Mouse (Mus musculus) activated CD4-positive, CD25-positive, alpha-beta regulatory T cell, adult 4 months (primary cell): ENCODE data around the gene Nckap1l. TPM values are rescaled to one million over a fixed set of nuclear protein-coding genes. Genes with fewer than 3 reads are reported as not detected.
"Not testable (repeated sequence)": the region's sequence is repeated elsewhere in the genome, so short reads cannot be mapped to it uniquely, and the experiment has no call there.

Experiments used
- ATAC-seq: one replicate; pipeline ENCODE4 v1.8.0; 2017
- polyA plus RNA-seq, 2 experiments: library from polyadenylated mRNA; unstranded; fragments of 100-300 nt; shearing (Covaris generic); gene quantifications; one replicate each; pipeline ENCODE4 v1.2.1; 2017

The Nckap1l gene
- polyA plus RNA-seq, result 10 to 100 TPM; 65.6 to 80.2 TPM

DNA sequence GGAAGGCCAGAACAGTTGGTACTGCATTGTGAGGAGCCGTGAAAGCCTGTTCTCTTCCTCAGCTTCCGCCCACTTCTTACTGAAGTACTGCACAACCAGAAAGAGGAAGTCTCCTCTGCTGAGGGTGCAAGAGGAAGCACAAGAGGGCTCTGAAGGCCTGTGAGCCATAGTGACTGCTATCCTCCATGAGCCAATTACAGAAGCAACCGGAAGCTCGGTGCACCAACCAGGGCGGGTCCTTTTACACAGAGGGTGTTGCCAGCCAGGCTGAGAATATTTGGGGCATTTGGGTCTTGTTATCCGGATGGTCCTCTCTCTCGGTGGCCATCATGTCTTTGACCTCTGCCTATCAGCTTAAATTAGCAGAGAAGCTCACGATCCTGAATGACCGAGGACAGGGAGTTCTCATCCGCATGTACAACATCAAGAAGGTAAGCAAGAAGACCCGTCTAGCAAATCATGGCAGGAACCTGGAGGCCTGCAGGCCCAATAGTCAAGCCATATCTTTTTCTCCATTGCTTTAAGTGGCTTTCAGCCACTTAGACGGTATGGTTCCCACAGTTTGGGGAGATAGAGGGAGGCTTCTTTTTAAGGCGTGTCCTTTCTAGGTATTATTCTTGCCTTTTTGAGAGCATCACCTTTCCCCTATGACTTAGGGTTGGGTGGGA lies at the start of gene Nckap1l:
Gene Nckap1l, plus strand, starts transcription at position 244 of the 668 bp plus-strand sequence.
- ATAC-seq, result peak; percentile 100

DNA sequence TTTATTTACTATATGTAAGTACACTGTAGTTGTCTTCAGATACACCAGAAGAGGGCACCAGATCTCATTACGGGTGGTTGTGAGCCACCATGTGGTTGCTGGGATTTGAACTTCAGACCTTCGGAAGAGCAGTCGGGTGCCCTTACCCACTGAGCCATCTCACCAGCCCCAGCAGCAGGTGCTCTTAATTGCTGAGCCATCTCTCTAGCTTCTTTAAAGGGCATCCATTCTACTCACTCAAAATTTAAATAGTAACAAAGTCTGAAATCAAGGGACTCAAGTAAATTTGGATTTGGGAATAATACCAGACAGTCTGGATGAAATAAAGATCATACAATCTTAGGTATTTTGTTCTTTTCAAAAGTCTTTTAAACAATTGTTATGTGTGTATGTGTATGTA lies 48.0 kb upstream of the Nckap1l start:
- not testable (repeated sequence) for ATAC-seq

DNA sequence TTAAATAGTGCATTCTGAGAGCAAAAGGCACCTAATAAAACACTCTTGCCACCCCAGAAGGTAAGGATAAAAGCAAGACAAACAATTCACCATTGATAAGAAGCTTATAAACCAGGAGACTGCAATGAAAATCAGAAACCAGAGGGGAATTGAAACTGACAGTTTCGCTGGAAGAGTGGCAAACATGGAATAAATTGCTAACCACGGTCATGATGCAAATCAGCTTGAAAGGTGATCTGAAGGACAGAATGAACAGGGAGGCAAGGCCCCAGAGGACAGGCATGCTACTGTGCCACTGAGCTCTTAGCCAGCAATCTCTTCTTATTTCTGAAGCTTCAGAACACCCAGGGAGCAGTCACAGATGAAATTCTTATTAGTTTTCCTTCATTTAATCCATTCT lies 26.6 kb upstream of the Nckap1l start:
- no peak for ATAC-seq

DNA sequence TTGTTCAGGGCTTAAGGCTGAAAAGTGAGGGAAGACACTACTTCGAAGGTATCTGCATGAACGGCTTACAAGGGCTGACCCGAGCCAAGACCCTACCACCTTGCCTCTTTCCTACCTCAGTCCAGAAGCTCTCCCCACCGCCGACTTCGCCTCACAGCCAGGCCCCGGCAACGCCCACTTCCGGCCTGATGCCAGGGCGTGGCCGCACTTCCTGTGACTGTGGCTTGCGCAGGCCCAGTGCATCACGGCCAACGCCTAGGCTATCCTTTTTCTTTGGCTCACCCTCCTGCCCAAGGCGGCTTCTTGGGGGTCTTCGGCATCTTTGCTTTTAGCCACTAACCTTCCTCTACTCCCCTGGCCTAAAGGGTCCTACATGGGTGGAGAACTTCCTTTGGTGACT lies 23.4 kb upstream of the Nckap1l start, which contains the start of gene Gtsf1:
Gene Gtsf1, minus strand, starts transcription at position 230 of the 400 bp plus-strand sequence.
- no peak for ATAC-seq

DNA sequence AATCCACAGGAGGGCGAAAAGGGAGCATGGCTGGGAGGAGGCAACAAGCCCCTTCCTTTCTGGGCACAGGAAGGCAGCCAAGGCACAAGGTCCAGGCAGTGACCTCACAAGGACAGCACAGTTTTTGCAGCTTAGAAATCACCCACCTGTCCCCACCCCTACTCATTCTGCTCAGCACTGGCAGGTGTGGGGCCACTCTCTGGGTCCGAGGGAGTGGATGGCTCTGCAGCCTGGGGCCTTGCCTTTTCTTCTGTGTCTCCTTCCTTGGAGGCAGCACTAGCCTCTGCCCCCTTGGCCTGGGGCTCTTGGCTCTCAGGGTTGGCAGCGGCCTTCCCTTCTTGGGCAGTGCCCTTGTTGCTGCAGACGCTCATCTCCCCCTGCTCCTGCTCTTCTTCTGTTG lies 7.6 kb upstream of the Nckap1l start:
- ATAC-seq, result not testable (repeated sequence)

DNA sequence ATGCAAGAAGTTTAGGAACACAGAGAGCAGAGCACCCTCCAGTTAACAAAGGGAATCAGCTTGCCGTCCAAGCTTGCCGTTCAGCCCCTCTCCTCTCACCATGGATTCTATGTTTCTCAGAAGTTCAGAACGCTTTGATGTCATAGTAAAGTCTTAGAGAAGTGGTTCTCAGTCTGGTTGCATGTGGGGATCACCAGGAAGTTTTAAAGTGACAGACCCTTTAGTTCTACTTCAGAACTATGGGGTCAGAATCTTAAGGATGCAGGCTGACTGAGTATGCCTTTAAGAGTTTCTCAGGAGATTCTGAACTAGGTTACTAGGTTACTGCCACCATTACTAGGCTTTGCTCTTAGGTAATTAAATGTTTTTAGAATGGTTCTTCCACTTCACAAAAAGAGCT lies 5.2 kb upstream of the Nckap1l start, which contains the start of gene Gtsf2:
Gene Gtsf2, minus strand, starts transcription at position 101 of the 400 bp plus-strand sequence.
- ATAC-seq, result no peak

DNA sequence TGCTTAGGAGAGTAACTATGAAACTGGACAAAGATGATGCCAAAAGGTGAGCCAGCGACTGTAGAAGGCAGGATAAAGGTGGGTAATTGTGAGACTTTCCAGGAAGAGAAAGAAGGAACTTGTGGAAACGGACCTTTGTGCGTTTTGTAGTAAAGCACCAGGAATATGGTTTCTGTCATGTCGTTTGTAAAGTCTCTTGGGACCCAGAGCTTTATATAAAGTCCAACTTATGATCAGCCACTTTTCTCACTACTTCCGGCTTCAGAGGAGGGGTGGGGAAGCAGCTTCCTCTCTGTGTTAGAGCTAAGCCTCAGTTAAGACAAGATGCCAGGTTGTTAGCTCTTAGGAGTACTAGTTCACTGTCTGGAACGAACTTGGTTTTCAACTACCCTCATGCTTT lies 855 bp downstream of the Nckap1l start:
- no peak for ATAC-seq

DNA sequence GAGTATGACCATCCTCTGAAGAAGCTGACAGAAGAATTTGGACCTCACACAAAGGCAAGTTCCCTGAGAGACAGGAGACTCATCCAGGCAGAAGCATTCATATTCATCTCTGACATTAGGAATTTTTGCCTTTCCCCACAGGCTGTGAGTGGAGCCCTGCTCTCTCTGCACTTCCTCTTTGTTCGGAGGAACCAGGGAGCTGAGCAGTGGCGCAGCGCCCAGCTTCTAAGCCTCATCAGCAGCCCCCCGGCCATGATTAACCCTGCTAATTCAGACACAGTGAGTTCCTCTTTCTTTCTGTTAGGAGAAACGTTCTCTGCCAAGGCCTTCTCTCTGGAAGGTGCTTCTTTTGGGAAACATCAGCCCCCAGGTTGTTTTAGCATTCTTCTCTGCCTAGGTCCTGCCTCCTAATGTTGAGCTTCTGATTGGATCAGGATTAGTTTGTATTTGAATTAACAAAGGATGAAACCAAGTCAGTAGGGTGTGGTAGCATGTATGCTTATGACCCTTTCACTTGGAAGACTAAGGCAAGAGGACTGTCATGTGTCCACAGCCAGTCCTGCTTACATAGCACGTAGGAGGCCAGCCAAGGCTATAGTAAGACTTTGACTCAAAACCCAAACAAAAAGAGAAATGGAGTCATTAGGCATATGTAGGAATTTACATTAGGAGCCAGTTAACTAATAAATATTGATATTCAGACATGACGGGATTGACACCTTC lies 9.1 kb downstream of the Nckap1l start:
- ATAC-seq, result no peak

DNA sequence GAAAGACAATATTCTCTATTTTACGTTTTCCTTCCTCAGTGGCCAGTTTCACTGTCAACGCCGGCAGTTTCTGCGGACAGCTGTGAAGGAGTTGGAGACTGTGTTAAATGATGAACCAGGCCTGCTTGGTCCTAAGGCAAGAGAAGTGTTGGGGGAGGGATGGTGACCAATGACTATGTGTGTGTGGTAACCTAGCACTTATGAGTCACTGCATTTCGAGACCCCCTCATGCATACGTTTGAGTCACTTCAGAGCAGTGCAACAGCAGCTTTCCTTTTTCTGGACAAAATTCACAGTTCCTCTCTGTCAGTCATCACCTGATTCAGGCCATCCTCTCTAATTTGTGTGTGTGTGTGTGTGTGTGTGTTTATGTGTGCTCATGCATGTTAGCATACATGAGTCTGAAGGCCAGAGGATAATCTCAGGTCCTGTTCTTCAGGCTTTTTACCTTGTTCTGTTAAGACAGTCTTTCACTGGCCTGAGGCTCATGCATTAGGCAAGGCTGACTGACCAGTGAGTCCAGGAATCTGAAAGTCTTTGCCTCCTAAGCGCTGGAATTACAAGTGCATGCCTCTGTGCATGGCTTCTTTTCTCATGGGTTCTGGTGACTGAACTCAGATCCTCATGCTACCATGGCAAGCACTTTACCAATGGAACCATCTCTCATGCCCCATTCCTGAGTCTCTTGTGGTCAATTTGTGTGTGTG lies 18.0 kb downstream of the Nckap1l start:
- ATAC-seq, result no peak

DNA sequence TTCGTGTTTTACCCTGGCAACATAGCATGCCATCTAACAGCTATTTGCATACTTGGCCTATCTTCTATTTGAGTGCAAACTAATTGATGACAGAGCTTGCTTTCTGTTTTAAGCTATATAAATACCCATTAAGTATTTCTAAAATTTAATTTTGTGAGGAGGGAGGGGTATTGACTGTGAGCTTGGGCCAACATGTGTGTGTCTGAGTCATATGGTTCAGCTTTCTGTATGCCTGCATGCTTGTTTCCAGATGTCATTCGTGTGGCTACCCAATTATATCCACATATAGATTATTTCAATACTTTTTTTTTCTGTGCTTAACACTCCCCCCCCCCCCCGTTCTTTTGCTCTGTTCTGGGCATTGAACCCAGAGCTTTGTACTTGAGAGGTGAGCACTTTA lies 18.7 kb downstream of the Nckap1l start:
- no peak for ATAC-seq

DNA sequence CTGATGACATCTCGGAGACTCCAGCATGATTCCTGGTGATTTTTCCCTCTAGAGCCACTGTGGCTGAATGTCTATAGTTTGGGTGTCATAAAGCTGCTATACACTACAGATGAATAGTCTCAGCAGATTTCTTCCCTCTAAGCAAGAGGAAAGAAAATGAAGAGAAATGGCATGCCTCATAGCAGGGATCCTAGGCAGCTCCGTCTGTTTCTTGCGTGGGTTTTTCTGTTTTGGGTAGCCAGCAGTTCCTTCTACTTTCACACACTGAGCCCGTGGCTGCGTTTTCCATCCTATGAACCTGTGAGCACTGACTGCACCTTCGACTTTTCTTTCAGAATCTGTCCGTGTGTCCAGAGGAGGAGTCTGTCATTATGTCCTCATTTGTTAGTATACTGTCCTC lies 19.6 kb downstream of the Nckap1l start:
- ATAC-seq, result no peak

DNA sequence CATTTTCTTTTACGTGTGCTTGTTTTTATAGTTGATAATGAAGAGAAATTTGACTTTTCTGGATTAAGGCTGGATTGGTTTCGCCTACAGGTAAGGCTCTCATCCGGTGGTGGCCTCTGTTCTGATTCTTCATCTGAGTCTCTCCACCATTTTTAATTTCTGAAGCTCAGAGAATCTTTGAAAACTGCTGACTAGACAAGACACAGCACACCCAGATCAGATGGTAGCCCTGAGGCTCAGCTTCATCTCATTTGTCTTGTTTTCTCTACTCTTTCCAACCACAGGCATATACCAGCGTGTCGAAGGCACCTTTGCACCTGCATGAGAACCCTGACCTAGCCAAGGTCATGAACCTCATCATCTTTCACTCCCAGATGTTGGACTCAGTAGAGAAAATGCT lies 20.2 kb downstream of the Nckap1l start:
- no peak for ATAC-seq

DNA sequence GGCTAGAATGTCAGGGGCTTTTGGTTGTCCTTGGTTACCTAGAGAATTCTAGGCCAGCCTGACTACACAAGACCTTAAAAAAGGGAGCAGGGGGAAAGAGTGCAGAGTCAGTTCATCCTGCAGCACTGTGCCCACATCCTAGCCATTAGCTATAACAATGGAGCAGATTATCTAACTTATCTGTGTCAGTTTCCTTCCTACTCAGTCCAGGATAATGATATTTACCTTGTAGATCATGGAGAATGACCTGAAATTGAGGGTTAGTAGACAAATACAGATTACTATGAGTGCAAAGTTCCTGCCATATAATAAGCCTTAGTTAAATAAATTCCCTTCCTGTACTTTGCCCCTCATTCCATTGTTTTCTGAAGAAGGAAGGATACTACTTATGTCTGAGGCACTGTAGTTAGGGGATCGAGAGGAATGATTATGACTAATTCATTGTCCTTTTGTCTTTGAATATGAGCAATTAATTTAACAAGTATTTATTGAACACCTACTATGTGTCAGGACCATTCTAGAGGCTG lies 25.5 kb downstream of the Nckap1l start:
- no peak for ATAC-seq

DNA sequence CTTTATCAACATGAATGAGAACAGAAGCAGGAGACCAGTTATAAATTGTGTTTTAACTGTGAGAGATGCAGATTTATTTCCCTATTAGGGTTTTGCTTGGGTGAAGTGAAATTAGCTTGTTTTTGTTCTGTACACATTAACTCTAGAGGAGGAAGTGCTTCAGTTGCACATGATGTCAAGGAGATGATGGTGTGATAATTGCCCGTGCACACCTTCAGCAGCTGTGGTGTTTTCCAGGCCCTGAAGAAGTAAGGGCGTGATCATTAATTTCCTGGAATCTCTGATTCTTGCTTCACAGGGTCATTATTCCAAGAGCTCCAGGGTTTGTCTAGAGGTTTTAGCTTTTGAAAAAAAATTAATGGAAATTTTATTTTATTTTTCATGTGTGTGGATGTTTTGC lies 26.5 kb downstream of the Nckap1l start:
- ATAC-seq, result no peak

DNA sequence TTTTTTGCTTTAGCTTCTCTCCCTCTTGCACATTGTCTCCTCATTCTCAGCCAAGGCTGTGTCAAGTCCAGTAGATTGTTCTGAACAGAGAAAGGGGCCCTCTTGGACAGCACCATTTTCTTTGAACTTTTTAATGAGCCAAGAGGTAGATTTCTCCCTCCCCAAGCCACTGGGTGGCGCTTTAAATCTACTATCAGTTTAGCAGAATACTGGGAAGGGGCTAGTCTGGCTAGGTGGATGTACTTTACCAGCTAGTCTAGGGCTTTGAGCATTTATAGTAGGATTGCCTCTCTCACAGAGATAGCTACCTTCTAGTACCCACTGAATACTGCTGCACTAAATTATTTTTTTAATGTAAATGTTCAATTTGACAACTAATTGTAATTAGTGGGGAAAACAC lies 28.9 kb downstream of the Nckap1l start:
- no peak for ATAC-seq

DNA sequence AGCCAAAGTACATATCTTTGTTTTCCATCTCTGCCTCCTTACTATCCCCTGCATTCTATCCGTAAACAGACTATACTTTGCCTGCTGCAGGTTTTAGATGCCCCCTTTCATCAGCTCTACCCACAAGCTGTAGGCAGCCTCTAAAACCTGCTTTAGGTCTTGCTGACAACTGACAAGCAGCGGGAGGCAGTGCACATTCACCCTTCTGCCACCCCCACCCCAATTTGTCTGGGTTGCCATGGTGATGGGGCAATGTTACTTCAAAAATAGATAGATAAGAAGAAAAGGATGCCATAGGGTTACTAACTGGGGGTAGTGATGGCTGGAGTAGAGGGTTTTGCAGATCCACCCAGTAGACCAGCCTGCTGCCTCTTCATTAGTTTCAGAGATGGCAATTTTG lies 30.9 kb downstream of the Nckap1l start:
- ATAC-seq, result no peak

DNA sequence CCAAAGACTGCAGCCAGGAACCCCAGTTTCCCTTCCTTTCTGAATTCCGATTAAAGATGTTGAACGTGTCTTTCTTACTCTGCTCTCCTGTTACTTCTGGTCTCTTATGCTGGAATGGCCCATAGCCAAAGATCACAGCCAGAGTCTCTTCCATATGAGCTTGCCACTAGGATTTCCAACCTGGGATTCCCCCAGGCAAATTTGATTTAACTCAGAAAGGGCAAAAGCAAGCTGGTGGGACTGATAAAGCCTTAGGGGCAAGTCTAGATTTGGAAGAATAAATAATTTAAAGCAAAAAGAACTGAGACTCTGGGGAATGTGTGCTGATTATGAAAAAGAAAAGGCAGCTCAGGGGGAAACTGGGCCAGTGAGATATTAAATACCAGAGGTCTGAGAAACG lies 31.5 kb downstream of the Nckap1l start:
- ATAC-seq, result no peak

DNA sequence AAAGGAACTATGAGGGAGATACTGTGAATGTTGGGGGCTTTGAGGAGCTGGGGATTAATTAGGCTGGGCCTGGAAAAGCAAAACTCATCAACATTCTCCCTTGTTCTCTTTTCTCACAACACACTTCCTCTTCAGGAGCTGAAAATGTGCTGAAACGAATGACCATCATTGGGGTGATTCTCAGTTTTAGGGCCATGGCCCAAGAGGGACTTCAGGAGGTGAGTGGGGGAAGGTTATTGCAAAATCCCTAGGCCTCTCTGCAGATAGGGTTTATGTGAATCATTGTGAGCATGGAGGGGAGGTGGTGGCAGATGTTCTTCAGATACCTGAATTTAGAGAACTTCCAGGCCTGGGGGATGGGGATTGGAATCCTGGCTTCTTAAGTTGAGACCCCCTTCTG lies 33.1 kb downstream of the Nckap1l start:
- no peak for ATAC-seq

DNA sequence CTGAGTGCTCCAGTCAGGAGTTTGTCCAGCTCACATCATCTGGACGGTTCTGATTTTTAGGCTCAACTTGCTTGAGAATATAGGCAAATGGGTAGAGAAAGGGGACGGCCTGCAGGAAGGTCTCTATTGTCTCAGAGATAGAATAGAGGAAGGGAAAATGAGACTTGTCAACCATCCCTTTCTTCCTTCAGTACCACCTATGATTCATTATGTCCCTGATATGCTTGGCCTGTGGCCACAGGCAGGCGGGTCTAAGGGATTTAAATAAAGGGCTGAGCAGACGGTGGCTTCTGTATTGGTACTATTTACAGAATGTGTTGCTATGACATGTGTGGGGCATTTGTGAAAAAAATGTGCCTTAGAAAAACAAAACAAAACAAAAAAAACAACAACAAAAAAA lies 34.7 kb downstream of the Nckap1l start:
- no peak for ATAC-seq

DNA sequence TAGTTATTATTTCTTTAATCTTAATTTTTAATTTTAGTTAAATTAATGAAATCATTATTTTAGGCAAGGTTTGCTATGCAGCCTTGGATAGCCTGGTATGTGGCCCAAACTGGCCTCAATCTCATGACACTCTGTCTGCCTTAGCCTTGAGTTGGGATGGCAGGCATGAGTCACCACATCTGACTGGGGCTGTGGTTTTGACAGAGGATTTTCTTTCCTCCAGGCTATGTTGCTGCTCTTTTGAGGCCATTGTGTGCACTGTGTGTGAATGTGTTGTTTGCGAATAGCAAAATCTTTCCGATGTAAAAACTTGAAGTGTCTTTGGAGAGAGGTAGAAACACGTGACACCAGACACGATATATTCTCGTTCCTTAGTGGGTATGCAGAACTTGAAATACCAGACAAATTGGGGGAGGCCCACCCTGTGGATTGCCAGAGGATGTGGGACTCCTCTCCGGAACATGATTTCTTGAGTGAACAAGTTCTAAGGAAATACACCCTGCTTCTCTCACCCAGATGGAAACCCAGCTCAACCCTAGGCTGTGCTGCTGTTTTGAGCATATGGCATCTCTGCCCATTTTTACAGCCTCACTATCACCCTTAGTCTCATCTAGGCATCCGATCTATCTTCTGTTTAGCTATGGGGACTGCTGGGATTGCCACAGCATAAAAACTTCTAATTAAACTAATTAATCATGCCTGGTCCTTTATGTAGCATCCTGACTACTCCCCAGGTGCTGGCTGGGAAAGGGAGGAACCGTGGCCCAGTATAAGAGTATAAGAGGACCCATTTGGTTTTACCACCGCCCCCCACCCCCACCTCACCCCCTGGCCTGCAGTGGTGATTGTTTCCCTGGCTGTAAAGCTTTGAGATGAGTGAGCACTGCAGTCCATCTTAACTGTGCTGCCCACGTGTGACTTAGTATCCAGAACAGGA lies 42.9 kb downstream of the Nckap1l start:
- ATAC-seq, result no peak

DNA sequence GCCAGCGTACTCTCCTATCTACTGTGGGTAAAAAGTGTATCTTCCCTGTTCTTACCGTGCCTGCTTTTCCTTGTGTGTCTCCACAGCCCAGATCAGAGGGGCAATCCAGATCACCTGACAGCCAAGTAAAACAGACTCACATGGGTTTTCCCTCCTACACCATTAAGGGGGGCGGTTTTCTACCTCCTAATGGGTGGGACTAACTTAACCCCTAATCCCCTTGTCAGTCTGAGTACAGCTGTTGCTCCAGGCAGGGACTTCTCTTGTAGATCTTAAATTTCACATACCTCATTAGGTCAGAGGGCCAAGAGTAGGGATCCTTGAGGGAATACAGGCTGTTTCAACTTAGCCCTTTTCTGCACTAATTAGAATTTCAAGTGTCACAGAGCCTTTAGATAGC lies 44.6 kb downstream of the Nckap1l start:
- ATAC-seq, result no peak

DNA sequence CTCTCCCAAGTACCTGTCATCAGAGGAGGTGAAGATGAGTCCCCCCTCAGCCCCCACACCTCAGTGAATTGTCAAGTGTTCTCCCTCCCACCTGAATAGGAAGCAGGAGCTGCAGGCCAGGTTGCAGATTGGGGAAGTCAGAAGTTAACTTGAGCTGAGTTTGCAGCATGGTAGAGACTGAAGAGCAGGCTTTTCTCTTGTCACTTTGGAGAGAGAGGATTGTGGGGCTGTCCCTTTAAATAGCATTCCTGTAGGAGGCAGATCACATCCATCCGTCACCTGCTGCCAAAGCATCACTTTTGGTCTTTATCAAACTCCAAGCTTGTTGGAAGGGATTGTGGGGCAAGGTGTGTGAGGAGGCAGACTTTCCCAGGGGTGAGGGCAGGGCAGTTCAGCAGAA lies 47.1 kb downstream of the Nckap1l start:
- ATAC-seq, result no peak
